Mouse (Mus musculus) heart, embryonic 16.5 days (tissue): ENCODE data around the gene Rptor. TPM values are rescaled to one million over a fixed set of nuclear protein-coding genes. Genes with fewer than 3 reads are reported as not detected.

ENCODE experiments used
- ATAC-seq: fragments of 200-750 bp; cut with Nextera tagmentation; replicated peaks from 2 replicates; pipeline ENCODE4 v1.8.0; 2017; ENCODE audit warnings: moderate number of reproducible peaks; ENCODE audit not compliant: insufficient read depth, low FRiP score; ENCODE audit errors: extremely low read depth
- H3K27ac ChIP-seq: fragments of 300-500 bp; sonication (generic); 2 replicates; pipeline ENCODE4 v1.5.1; 2014; ENCODE audit warnings: mild to moderate bottlenecking, low read length, control low read depth, moderate library complexity
- H3K27me3 ChIP-seq: fragments of 300-500 bp; sonication (generic); 2 replicates; pipeline ENCODE4 v1.6.1; 2014; ENCODE audit warnings: low read length, mixed read lengths; ENCODE audit not compliant: control insufficient read depth, insufficient read depth
- H3K36me3 ChIP-seq: fragments of 300-500 bp; sonication (generic); 2 replicates; pipeline ENCODE4 v1.6.1; 2014; ENCODE audit not compliant: control insufficient read depth, insufficient read depth
- H3K4me1 ChIP-seq: fragments of 300-500 bp; sonication (generic); 2 replicates; pipeline ENCODE4 v1.6.1; 2014; ENCODE audit warnings: low read length, mixed read lengths; ENCODE audit not compliant: control insufficient read depth, insufficient read depth
- H3K4me2 ChIP-seq: fragments of 300-500 bp; sonication (generic); 2 replicates; pipeline ENCODE4 v1.6.1; 2014; ENCODE audit warnings: low read depth, mild to moderate bottlenecking, control low read depth, low read length
- H3K4me3 ChIP-seq: fragments of 300-500 bp; sonication (generic); 2 replicates; pipeline ENCODE4 v1.5.1; 2014; ENCODE audit warnings: mild to moderate bottlenecking, control low read depth, low read length
- H3K9ac ChIP-seq: fragments of 300-500 bp; sonication (generic); 2 replicates; pipeline ENCODE4 v1.6.1; 2014; ENCODE audit warnings: low read length, control low read depth
- H3K9me3 ChIP-seq: fragments of 300-500 bp; sonication (generic); replicated peaks from 2 replicates; pipeline ENCODE4 v1.6.1; 2016; ENCODE audit warnings: low read length; ENCODE audit not compliant: control insufficient read depth
- WGBS: fragments of 180-500 bp; shearing (Covaris S2); extraction: QIAGEN DNeasy Blood & Tissue Kit; methylation state at CpG from one replicate; pipeline ENCODE4 v1.1.7; 2014; 5-methylcytosine and 5-hydroxymethylcytosine counted together
- polyA plus RNA-seq: library from polyadenylated mRNA; unstranded; fragments of >200 nt; fragmentation: Nextera tagmentation; extraction: Ambion mirVana; gene quantifications from 2 replicates; pipeline ENCODE4 v1.2.1, GENCODE M21; 2015

Gene Rptor
- polyA plus RNA-seq, 1 experiment from 2014 or later, result 7.0 TPM

GRCm38 (mm10) chr11:119593966-119594365 lies 8.7 kb upstream of the Rptor start:
- Histone ChIP-seq H3K27ac (no peak overlapping the region), H3K27me3 (no peaks in the 10 kb centered on the region; the same call in 1 of the 2 replicates), H3K4me1 (peaks cover 4% of the 10 kb centered on the region; the same call in 1 of the 2 replicates), H3K4me3 (no peak overlapping the region), H3K9me3 (no peaks in the 10 kb centered on the region), H3K36me3 (no peaks in the 10 kb centered on the region), H3K9ac (no peak overlapping the region), H3K4me2 (no peak overlapping the region)
- WGBS, result 30% methylated on average over 3 of the region's 3 CpGs
- no peak for ATAC-seq

DNA sequence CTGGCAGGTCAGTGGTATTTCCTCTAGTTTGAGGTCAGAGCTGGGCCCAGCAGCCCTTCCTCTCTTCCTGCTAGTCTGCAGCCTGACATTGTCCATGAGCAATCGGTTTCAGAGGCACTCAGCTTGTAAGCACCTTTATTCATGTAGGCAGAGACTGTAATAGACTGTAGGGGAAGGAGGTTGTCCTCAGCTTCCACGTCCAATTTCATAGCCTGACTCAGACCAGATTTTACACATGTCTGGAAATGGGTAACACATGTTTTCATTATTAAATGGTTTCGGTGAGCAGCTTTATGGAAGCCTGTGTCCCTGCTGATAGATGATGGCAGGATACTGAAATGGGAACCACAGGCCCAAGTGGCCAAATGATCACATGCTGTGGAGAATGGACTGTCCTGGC lies 3.8 kb upstream of the Rptor start:
- Histone ChIP-seq H3K36me3 (no peaks in the 10 kb centered on the region), H3K27me3 (no peaks in the 10 kb centered on the region), H3K9me3 (no peaks in the 10 kb centered on the region), H3K4me1 (peaks cover 7% of the 10 kb centered on the region), H3K27ac (no peak overlapping the region), H3K9ac (no peak overlapping the region), H3K4me3 (no peak overlapping the region), H3K4me2 (no peak overlapping the region)
- ATAC-seq, result no peak
- WGBS, result 57% methylated on average over 3 of the region's 3 CpGs

- no peak overlapping the region for H3K27ac ChIP-seq
- H3K9ac ChIP-seq, result no peak overlapping the region
- H3K4me2 ChIP-seq, result no peak overlapping the region
- H3K36me3 ChIP-seq, result no peaks in the 10 kb centered on the region
- H3K4me3 ChIP-seq, result no peak overlapping the region
- H3K27me3 ChIP-seq, result no peaks in the 10 kb centered on the region
- no peaks in the 10 kb centered on the region for H3K9me3 ChIP-seq
- no peak for ATAC-seq
- WGBS, result 70% methylated on average over 1 of the region's 1 CpGs
- peaks cover 10% of the 10 kb centered on the region for H3K4me1 ChIP-seq
Observed at GRCm38 (mm10) chr11:119600286-119600685, 2.4 kb upstream of the Rptor start.

GRCm38 (mm10) chr11:119602177-119602700 lies 466 bp upstream of the Rptor start:
- 33% methylated on average over 10 of the region's 10 CpGs for WGBS
- H3K27ac ChIP-seq, result no peak overlapping the region
- peak overlapping the region; percentile 55 for H3K4me2 ChIP-seq
- peak overlapping the region; percentile 100 for H3K4me3 ChIP-seq
- no peaks in the 10 kb centered on the region for H3K9me3 ChIP-seq
- no peaks in the 10 kb centered on the region for H3K36me3 ChIP-seq
- H3K9ac ChIP-seq, result peak overlapping the region; percentile 64
- peaks cover 10% of the 10 kb centered on the region for H3K4me1 ChIP-seq
- H3K27me3 ChIP-seq, result no peaks in the 10 kb centered on the region
- no peak for ATAC-seq

GRCm38 (mm10) chr11:119603527-119603905 lies 811 bp downstream of the Rptor start:
- ATAC-seq, result no peak
- under 1% methylated on average over 29 of the region's 30 CpGs for WGBS
- Histone ChIP-seq H3K9ac (peak overlapping the region; percentile 99), H3K27ac (peak overlapping the region; percentile 88), H3K27me3 (no peaks in the 10 kb centered on the region), H3K4me2 (peak overlapping the region; percentile 93), H3K36me3 (peaks cover 10% of the 10 kb centered on the region; the same call in 1 of the 2 replicates), H3K4me3 (peak overlapping the region; percentile 100), H3K4me1 (peaks cover 10% of the 10 kb centered on the region), H3K9me3 (no peaks in the 10 kb centered on the region)

- WGBS, result 91% methylated on average over 5 of the region's 5 CpGs
- no peak for ATAC-seq
- no peak overlapping the region for H3K4me2 ChIP-seq
- no peak overlapping the region for H3K4me3 ChIP-seq
- no peak overlapping the region for H3K27ac ChIP-seq
- peaks cover 13% of the 10 kb centered on the region for H3K36me3 ChIP-seq
- H3K4me1 ChIP-seq, result peaks cover 10% of the 10 kb centered on the region
- H3K27me3 ChIP-seq, result no peaks in the 10 kb centered on the region
- no peaks in the 10 kb centered on the region for H3K9me3 ChIP-seq
- H3K9ac ChIP-seq, result no peak overlapping the region
Observed at GRCm38 (mm10) chr11:119607464-119607863, 4.8 kb downstream of the Rptor start.

DNA sequence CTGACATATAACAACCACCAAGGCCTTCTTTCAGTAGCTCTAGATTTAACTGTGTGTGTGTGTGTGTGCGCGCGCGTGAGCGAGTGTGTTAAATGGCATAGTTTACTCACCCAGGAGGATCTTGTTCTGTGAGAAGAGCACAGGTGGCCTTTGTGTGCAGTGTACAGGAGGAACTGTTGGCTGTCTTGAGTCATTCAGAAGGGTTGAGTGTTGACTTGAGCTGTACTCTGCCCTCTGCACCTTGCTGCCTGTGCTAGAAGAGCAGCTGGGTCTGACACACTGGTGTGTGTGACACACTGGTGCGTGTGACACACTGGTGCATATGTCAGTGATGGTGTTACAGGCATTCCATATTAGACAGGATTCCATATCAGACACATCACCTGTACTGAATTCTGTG lies 8.8 kb downstream of the Rptor start:
- no peak for ATAC-seq
- H3K9ac ChIP-seq, result no peak overlapping the region
- no peaks in the 10 kb centered on the region for H3K9me3 ChIP-seq
- H3K27ac ChIP-seq, result no peak overlapping the region
- 96% methylated on average over 6 of the region's 6 CpGs for WGBS
- no peaks in the 10 kb centered on the region for H3K4me1 ChIP-seq
- H3K36me3 ChIP-seq, result peaks cover 13% of the 10 kb centered on the region
- no peak overlapping the region for H3K4me2 ChIP-seq
- H3K27me3 ChIP-seq, result no peaks in the 10 kb centered on the region
- H3K4me3 ChIP-seq, result no peak overlapping the region

DNA sequence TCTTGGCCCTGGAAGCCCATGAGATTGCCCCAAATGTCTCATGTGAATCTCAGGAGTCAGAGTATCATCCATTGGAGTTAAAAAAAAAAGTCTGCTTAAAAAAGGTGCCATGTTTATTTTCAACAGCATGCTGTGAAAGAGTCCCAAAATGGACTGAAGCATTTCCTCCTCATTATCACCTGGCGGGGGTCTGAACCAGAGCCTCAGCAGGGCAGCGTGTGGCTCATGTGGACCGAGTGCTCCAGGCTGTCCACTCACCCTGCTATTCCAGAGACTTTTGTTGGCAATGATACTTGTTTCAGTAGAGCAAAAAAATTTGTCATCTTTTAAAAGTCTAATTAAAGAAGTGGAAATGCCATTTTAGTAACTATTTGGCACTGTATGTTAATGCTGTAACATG lies 9.5 kb downstream of the Rptor start:
- no peak for ATAC-seq
- peaks cover 13% of the 10 kb centered on the region for H3K36me3 ChIP-seq
- H3K4me3 ChIP-seq, result no peak overlapping the region
- no peak overlapping the region for H3K27ac ChIP-seq
- H3K27me3 ChIP-seq, result no peaks in the 10 kb centered on the region
- WGBS, result 67% methylated on average over 3 of the region's 3 CpGs
- H3K4me2 ChIP-seq, result no peak overlapping the region
- H3K9me3 ChIP-seq, result no peaks in the 10 kb centered on the region
- H3K9ac ChIP-seq, result no peak overlapping the region
- no peaks in the 10 kb centered on the region for H3K4me1 ChIP-seq

DNA sequence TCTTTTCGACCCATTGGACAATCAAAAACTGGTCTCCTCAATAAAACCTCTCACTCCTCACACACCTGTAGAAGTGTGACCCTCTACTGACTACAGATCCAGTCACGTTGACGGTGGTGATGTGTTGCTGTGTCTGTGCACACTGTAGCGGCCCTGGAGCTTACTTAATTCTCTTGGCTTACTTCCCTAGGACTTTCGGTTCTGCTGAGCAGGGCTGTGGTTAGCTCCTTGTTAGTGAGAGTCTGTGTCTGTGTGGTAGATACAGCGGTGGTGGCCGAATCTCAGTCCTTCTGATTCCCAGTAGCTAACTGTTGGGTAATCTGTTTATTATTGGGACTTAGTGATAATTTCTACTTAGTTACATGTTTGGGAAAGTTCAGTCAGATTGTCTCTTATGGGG lies 12.4 kb downstream of the Rptor start:
- Histone ChIP-seq H3K27me3 (no peaks in the 10 kb centered on the region), H3K4me2 (no peak overlapping the region), H3K9me3 (no peaks in the 10 kb centered on the region), H3K9ac (no peak overlapping the region), H3K4me3 (no peak overlapping the region), H3K4me1 (no peaks in the 10 kb centered on the region), H3K27ac (no peak overlapping the region), H3K36me3 (no peaks in the 10 kb centered on the region)
- WGBS, result 83% methylated on average over 7 of the region's 7 CpGs
- no peak for ATAC-seq
